Mouse (Mus musculus) cerebellum, adult 2 months (tissue): ENCODE data around the gene Spc24.

Source experiments
- CTCF ChIP-seq: fragments of 200-500 bp; IDR thresholded peaks from 2 replicates; pipeline ENCODE4 v1.5.1; 2011; ENCODE audit warnings: low read depth, mild to moderate bottlenecking, control low read depth, low read length, moderate library complexity, borderline replicate concordance; ENCODE audit not compliant: insufficient read depth
- POLR2A ChIP-seq: fragments of 200-500 bp; IDR thresholded peaks from 2 replicates; pipeline ENCODE4 v1.6.1; 2011; ENCODE audit warnings: low read length, control low read depth, borderline replicate concordance; ENCODE audit not compliant: insufficient read depth

- TF ChIP-seq CTCF (no peak), POLR2A (no peak)
Measured at GRCm38 (mm10) chr9:21721036-21721435, 39.1 kb downstream of the Spc24 start.
